Mouse (Mus musculus) mouse embryonic stem cell (cell line): ENCODE results near the gene Fkbp9.

Experiments
- in situ Hi-C, 2 experiments: fragments of 300-500 bp; cut with MboI; formaldehyde crosslinking; loops; 1 replicate in 1 of 2; 3 replicates in 1 of 2; pipeline ENCODE4 v1.14.3; 2019 to 2020; ENCODE audit warnings: low sequenced_read_pairs in 2 of 2, low pct_unique_long_range_greater_than_20kb in 1 of 2, mixed read lengths in 1 of 2; ENCODE audit not compliant: unreplicated experiment in 1 of 2

Gene Fkbp9

GRCm38 (mm10) chr6:56831697-56832406 is at the start of gene Fkbp9:
Gene Fkbp9, plus strand, starts transcription at chr6:56832059.
- in situ Hi-C loops: no loop called here

- in situ Hi-C loops: no loop called here
Measured at GRCm38 (mm10) chr6:56783561-56784272, 48.1 kb upstream of the Fkbp9 start.

- in situ Hi-C loops: no loop called here
Measured at GRCm38 (mm10) chr6:56785068-56785467, 46.8 kb upstream of the Fkbp9 start.

- in situ Hi-C loops: no loop called here
Measured at GRCm38 (mm10) chr6:56787668-56788067, 44.2 kb upstream of the Fkbp9 start.

GRCm38 (mm10) chr6:56789336-56789735 is 42.5 kb upstream of the Fkbp9 start:
- in situ Hi-C loops: no loop called here

GRCm38 (mm10) chr6:56794834-56795233 is 37.0 kb upstream of the Fkbp9 start:
- in situ Hi-C loops: no loop called here

GRCm38 (mm10) chr6:56796232-56796631 is 35.6 kb upstream of the Fkbp9 start:
- in situ Hi-C loops: no loop called here

- in situ Hi-C loops: no loop called here
Measured at GRCm38 (mm10) chr6:56796668-56797141, 35.2 kb upstream of the Fkbp9 start.

- in situ Hi-C loops: no loop called here
Measured at GRCm38 (mm10) chr6:56797311-56798151, 34.3 kb upstream of the Fkbp9 start, which contains the start of gene Kbtbd2. Gene Kbtbd2, minus strand, starts transcription at chr6:56797813.

GRCm38 (mm10) chr6:56798152-56798465 is 33.8 kb upstream of the Fkbp9 start:
- in situ Hi-C loops: no loop called here

GRCm38 (mm10) chr6:56805026-56805425 is 26.8 kb upstream of the Fkbp9 start:
- in situ Hi-C loops: loop anchor here (25.0 kb wide), 2 partner anchors 257 to 757 kb away; partner anchors contain the start of gene Vmn1r9 (in 2 of the 2)

GRCm38 (mm10) chr6:56806195-56806594 is 25.7 kb upstream of the Fkbp9 start:
- in situ Hi-C loops: loop anchor here (25.0 kb wide), 2 partner anchors 256 to 756 kb away; partner anchors contain the start of gene Vmn1r9 (in 2 of the 2)

- in situ Hi-C loops: loop anchor here (25.0 kb wide), 2 partner anchors 254 to 754 kb away; partner anchors contain the start of gene Vmn1r9 (in 2 of the 2)
Measured at GRCm38 (mm10) chr6:56808656-56809055, 23.2 kb upstream of the Fkbp9 start.

GRCm38 (mm10) chr6:56813332-56813731 is 18.5 kb upstream of the Fkbp9 start:
- in situ Hi-C loops: loop anchor here (25.0 kb wide), 2 partner anchors 249 to 749 kb away; partner anchors contain the start of gene Vmn1r9 (in 2 of the 2)

- in situ Hi-C loops: loop anchor here (25.0 kb wide), 2 partner anchors 244 to 744 kb away; partner anchors contain the start of gene Vmn1r9 (in 2 of the 2)
Measured at GRCm38 (mm10) chr6:56818436-56819123, 13.3 kb upstream of the Fkbp9 start.

GRCm38 (mm10) chr6:56819124-56819487 is 12.8 kb upstream of the Fkbp9 start:
- in situ Hi-C loops: loop anchor here (25.0 kb wide), 2 partner anchors 243 to 743 kb away; partner anchors contain the start of gene Vmn1r9 (in 2 of the 2)

GRCm38 (mm10) chr6:56825657-56826056 is 6.2 kb upstream of the Fkbp9 start:
- in situ Hi-C loops: no loop called here

GRCm38 (mm10) chr6:56832407-56832796 is 543 bp downstream of the Fkbp9 start:
- in situ Hi-C loops: no loop called here
